Mouse (Mus musculus): ENCODE results near the gene Larp1.

The Larp1 gene

DNA sequence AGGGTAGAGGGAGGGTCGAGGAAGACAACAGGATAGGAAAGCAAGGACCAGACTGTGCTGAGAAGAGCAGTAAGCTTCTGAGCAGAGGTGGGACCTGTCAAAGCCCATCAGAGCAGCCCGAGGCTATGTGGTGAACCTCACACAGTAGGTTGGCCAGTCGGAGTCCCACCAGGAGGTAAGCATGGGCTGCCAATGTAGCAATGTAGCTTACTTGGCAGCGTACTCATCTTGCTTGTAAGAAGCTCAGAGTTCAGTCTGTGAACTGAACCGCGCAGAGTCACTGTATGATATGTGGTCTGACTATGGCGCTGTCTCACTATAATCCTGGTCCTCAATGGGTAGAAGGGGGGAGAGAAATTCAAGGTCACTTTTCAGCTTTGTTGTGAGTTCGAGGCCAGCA is 5.7 kb upstream of the Larp1 start:
- no peak for DNase-seq (ENCODE audit: low spot score in 2 of 2)

DNA sequence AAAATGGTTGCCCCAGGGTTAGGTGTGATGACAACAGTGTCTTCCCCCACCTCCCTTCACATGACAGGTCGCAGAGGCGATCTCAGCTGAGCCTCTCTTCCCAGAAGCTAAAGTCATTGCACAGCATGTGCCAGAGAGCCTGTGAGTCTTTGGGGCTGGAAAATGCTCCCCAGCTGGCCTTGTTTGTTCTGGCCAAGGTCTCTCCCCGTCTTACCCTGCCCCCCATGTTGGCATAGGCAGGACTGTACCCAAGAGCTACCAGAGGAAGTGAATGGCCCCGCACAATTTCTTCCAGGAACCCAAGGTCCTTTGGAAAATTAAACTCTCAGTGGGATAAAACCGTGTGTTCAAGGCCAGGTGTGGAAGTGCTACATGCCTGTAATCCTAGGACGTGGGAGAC is 5.1 kb upstream of the Larp1 start:
- DNase-seq (ENCODE audit: low spot score in 2 of 2), result no peak

DNA sequence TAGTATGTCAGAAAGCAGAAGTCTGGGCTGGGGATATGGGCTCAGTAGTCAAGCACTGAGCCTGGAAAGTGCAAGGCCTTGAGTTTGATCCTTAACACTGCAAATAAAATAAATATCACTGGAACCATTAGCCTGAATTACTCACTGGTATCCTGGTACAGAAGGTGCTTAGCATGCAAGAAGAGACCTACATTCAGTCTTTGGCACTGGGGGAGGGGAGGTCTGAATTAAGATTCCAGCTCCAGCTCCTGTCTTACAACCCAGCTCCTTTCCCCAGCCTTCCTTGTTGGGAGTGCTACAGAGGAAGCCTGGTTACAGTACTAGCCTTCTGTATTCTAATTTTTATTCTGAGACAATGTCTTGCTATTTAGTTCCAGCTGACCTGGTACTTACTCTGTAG is 3.8 kb upstream of the Larp1 start:
- no peak for DNase-seq (ENCODE audit: low spot score in 2 of 2)

DNA sequence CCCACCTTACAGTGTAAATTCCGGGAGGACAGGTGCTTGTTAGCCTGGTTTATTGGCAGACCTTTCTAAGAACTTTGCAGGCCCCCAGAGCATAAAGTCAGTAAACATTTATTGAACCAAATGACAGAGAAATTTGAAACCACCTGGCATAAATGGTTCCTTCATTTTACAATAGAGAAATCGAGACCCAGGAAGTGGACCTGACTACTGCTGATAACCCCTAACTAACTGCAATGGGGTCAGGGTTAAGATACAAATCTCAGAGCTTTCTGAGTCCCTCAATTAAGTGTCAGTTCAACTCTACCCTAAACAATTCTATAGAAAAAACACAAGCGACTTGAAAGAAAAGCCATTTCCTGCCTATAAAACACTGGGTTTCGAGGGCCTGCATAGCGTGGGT is 851 bp upstream of the Larp1 start:
- no peak for DNase-seq (ENCODE audit: low spot score in 2 of 2)

DNA sequence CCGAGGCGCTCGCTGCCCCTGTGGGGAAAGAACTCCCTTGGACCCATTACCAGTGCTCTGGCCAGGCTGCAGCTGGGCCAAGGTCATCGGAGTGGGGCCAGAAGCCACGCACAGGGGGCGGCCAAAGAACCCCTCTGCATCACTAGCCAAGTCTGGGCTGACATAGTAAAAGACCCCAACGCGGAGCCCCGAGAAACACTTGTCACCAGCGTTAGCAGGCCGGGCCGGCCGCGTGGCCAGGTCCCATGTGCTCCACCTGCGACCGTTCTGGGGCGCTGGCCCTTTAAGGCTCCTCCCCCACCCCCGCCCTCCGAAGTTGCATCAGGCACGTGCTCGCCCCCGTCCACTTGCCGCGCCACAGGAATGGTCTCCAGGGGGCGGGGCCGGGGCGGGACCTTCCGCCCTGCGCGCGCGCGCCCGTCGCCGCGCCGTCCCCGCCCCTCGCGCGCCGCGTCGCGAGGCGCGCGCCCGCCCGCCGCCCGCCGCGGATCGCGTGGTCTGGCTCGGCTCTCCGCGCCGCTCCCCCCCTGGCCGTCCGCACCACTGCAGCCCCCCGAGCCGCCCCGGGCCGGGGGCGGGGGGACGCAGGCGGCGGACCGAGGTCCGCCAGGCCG is 320 bp upstream of the Larp1 start:
- DNase-seq (ENCODE audit: low spot score in 2 of 2), result peak; percentile 78 to 83

DNA sequence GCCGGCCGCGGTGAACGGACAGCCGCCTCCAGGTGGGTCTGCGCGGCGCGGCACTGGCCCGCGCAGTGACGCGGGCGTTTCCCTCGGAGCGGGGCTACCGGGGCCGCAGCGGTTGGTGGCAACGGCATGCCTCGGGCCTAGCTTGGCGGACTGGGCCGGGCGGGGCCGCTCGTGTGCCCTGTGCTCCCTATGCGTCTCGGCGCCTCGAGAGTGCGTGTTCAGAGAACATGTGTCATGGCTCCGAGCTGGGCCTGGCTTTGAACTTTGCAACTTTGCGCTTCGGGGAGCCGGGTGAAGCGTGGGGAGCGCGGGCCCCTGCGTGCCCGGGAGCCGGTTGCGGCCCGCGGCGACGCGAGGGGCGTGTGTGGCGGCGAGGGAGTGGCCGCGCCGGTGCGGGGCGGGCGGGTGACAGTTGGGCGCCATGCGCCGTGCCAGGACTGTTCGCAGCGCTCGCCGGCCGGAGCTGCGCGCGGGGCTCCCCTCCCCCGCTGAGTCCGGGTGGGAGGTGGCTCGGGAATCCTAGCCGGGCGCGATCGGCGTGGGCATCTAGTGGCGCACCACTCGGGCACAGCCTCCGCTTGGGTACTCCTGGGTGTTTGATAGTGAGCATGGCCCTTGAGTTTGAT is 765 bp downstream of the Larp1 start:
- DNase-seq (ENCODE audit: low spot score in 2 of 2), result peak; percentile 45 to 53

DNA sequence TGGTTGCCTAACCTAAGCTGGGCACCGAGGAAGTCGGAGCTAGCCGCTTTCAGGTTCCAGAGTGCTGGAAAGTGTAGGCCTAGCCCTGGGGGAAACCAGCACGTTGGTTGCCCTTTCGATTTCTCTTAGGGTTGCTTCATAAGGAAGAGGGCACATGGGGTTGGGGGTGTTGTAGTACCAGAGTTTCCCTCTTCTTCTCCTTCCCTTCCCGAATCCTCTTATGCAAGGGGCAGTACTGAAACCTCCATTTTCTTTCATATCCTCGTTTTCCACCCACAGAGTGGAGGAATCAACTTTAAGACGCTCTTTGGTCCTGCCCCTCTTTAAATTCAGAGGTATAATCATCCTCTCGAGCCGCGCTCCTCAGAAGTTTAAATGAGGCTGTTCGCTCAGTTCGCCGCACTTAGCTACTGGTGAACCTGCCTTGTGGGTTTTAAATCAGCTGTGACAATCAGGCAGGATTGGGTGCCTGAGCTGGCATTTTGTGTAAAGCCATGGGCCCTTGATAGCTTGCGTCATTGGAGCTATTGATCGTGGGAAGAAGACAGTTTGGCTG is 1.4 kb downstream of the Larp1 start:
- peak; percentile 20 to 44 for DNase-seq (ENCODE audit: low spot score in 2 of 2)

DNA sequence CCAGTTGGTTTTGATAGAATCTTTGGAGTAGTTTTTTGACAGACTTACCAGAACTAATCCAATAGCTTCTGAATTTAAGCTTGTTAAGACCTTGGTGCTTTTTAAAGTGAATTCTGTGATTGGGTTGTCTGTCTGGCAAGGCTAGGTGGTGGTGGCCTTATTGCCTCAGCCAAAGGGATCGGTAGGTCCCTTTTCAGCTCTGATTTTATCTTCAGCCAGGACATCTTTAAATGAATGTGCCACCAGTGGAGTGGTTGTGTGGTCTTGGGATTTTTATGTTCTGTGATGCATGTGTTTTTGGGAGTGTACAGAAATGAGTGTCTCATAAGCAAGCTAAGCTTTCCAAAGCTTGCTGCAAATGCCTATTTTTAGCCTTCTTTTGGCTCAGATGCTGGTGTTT is 2.1 kb downstream of the Larp1 start:
- DNase-seq (ENCODE audit: low spot score in 2 of 2), result no peak

DNA sequence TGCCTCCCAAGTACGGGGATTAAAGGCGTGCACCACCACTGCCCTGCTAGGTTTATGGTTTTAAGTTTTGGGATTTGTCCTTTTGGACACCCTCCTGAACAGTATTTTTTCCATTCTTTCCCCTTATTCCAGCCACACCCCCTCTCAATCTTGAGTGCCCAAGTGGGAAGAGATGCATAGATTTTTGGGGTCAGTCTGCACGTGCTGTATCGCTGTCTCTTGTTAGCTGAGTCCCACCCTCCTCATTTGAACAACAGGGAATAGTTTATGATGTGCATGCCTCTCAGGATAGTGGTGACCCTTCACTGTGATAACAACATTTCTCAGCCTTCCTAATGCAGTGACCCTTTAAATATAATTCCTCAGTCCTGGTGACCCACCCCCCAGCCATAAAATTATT is 2.9 kb downstream of the Larp1 start:
- no peak for DNase-seq (ENCODE audit: low spot score in 2 of 2)

DNA sequence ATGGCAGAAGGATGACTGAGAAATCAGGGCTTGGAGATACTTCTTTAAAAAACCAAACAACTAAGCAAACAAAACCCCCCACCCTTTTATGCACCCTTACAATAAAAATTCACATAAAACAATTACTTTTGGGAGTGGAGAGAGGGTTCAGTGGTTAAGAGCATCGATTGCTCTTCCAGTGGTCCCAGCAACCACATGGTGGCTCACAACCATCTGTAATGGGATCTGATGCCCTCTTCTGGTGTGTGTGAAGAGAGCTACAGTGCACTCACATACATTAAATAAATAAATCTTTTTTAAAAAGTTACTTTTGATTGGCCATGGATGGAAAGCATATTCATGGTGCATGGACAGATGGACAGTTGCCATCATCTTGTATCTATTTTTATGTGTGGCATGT is 3.8 kb downstream of the Larp1 start:
- DNase-seq (ENCODE audit: low spot score in 2 of 2), result no peak

DNA sequence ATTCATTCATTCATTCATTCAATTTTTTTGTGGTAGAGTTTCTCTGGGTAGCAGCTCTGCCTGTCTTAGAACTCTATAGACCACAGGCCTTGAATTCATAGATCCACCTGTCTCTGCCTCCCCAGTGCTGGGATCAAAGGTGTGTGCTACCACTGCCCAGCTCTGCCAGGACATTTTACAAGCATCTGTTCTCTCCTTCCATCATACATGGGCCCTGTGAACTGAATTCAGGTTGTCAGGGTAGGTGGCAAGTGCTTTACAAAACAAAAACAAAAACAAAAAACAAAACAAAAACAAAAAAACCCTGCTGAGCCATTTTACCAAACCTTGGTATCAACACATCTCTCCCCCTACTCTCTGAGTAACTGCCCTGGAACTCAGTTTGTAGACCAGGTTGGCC is 4.2 kb downstream of the Larp1 start:
- DNase-seq (ENCODE audit: low spot score in 2 of 2), result no peak

DNA sequence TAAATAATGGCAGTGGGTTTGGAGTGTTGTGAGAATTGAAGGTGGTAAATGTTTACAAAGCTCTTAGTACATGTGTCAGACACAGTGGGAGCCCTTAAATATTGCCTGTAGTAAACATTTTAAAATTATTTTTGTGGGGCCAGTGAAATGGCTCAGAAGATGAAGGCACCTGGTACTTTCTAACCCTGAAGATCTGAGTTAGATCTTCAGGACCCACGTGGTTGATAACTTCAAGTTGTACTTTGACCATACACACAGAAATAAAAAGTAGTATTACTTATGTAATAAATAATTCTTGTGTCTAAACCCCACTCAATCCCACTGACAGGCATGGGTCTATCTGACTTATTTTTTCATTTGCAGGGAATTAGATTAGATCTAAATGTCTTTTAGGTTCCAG is 5.7 kb downstream of the Larp1 start:
- DNase-seq (ENCODE audit: low spot score in 2 of 2), result no peak

DNA sequence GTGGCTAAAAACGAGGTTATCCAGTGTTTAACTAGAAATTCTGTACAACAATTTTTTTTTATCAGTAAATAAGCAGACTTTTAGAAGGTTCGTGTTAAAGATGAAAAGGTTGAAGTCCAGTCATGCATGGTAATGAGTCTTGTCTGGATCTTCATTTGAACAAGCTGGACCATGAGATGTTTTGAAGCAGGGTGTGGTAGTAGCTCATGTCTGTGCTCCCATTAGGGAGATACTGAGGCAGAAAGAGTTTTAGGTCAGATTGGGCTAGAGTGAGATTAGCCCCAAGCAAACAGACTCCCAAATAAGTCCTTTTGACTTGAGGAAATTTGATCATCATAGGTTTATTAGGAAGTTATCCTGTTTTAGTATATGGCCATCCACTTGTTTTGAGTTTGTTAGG is 6.5 kb downstream of the Larp1 start:
- no peak for DNase-seq (ENCODE audit: low spot score in 2 of 2)

DNA sequence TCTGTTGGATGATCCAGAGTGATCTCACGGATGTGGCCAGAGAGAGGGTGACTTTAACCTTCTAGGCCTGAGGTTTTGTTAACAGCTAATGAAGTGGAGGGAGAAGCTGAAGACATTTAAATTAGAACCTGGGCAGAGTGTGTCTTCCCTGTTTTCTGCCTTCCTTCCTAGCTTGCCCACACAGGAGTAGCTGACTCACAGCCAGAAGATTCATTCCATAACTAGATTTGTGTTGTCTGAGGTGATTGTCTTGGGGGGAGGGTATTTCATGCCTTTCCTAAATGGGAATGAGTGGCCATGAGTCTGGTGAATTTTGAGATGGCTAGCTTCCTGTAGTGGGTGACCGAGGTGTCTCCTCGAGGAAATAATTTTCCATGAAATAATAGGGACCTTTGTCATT is 7.5 kb downstream of the Larp1 start:
- DNase-seq (ENCODE audit: low spot score in 2 of 2), result no peak

DNA sequence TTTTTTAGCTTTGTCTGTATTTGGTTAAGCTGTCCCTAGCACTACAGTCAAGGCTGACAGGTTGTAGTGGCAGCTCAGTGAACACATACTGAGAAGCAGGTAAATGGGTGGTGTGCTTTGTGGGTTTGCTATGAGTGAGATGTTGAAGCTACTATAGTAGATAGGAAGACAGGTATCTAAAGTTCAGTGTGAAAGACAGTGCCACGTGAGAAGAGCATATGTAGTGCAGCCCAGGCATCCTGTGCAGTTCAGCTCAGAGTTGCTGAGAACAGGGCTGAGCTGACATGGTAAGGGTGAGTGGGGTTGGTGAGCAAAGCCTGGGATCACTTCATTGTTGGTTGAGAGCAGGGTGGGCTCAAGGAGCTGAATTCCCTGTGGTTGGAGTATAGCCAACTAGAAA is 8.6 kb downstream of the Larp1 start:
- no peak for DNase-seq (ENCODE audit: low spot score in 2 of 2)

DNA sequence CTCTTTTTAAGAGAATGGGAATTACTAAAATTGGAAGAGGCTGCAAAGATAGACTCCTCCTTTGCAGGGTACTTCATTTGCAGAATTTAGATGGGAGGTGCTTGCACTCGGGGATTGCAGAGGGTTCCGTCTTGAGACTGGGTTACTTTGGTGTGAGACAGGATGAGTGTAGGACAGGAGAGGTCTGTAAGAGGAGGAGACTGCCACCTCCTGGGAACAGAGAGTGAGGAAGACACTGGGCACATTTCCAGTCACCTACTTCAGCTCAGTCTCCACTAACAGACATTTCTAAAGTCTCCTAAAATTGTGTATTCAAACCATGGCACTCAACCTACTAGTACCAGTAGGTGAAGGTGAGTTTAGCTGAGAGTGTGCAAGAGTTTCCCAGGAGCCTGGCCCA is 9.4 kb downstream of the Larp1 start:
- DNase-seq (ENCODE audit: low spot score in 2 of 2), result no peak

DNA sequence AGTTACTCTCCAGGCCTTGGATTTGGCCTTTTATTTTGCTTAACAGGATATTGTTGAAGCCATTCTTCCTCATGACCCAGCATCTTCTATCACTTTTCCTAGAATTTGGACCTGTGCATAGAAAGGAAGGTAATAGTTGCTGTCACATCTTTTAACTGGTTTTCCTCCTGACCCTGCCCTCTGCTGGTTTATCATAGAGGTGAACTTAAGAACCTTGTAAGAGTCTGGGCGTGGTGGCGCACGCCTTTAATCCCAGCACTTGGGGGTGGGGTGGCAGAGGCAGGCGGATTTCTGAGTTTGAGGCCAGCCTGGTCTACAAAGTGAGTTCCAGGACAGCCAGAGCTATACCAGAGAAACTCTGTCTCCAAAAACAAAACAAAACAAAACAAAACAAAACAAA is 9.8 kb downstream of the Larp1 start:
- peak in 1 of 2 experiments; percentile 26 for DNase-seq (ENCODE audit: low spot score in 2 of 2)

DNA sequence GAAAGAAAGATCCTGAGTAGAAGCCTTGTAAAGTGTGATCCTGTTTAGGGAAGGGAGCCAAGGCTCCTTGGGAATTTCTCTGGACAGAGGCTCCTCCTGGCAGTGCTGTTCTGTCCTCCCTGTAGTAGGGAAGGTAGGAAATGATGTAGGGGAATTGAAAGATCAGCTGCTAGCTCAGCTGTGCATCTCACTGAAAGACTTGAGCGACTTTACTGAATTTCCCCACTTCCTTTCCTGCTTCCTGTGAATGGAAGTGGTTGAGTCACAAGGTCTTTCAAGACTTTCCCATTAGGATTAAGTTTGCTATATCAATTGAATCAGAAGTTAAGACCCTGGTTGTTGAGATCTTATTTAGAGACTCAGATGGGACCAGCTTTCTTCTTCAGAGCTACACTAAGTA is 12.2 kb downstream of the Larp1 start:
- no peak for DNase-seq (ENCODE audit: low spot score in 2 of 2)

DNA sequence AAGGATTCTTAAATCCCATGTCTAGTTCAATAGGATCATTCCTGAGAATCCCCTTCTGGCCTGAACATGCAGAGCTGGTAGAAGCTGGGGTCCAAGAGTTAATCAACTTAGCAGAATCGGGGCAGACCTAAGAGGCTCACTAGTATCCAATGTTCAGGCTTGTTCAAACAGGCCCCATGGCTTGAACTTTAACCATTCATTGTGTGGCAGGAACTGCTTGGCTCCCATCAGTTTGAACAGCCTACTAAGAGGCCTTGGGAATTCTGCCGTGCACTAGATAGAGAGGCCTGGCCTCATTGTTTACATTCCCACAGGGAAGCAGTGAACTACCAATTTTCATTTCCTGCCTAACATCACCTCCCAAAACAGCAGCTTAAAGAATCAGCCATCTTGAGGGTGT is 12.8 kb downstream of the Larp1 start:
- no peak for DNase-seq (ENCODE audit: low spot score in 2 of 2)

DNA sequence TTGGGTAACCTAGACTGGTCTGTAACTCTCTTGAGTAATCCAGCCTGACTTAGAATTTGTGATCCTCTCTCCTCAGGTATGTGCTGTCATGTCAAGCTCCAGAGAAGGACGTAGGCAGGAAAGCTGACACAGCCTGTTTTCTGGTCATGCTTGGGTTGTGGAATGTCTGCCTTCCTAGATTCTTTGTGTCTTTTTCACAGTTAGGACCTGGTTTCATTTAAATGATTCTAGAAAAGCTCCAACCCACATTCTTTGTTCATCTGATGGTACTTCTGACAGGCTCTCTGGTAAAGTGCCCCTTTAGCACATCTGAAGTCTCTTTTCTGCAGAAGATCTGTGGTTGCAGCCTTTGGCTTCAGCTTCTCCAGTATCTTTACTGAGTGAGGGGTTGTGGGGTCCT is 15.4 kb downstream of the Larp1 start:
- DNase-seq (ENCODE audit: low spot score in 2 of 2), result no peak

DNA sequence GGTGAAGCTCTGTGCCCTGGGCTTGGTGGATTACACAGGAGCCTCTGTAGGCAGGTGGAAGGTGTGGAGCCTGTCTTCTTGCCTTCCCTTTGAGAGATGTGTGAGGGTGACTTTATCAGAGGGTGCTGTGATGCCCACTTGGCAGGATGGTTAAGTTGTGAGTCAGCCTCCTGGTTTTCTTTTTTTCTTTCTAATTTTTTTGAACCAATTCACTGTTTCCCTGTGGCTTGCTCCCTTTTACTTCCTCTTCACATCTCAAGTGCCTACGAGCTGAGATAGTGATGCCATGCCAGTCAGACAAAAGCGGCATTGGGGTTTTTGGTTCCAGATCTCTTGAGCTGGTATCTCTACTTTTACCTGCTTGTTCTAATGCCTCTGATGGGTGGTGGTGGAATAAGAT is 15.8 kb downstream of the Larp1 start:
- no peak for DNase-seq (ENCODE audit: low spot score in 2 of 2)

DNA sequence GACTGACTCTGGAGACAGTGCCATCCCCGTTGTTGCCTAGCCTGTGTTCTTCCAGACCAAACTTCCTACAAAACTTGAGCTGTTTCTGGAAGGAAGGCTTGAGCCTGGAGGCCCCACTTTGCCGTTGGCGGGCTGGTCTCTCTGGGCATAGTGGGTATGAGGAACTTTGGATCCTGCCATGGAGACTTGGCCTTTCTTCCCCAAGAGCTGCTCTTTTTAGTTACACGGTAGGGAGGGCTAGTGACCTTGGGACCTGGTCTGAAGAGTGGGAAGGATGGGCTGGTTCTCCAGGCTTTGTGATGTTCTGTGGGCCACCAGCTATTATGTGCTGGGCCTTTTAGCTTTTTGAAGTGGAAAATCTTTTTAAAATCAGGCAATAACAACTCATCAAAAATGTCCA is 17.0 kb downstream of the Larp1 start:
- no peak for DNase-seq (ENCODE audit: low spot score in 2 of 2)

DNA sequence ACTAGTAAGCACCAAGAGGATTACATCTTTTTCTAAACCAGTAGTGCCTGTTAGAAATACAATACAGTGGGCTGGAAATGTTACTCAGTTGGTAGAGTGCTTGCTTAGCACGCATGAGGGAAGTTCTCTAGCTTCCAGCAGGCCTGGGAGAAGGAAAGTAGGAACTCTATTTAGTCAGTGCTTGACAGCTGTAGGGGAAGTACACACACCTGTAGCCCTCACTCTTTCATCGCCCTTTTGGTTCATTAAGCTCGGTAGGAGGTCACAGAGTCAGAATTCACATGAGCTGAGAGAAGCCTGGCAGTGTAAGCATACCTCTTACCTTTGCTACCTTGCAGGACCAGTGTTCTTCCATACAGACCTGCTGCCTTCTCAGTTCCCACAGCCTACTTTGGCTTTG is 17.5 kb downstream of the Larp1 start:
- DNase-seq (ENCODE audit: low spot score in 2 of 2), result no peak

DNA sequence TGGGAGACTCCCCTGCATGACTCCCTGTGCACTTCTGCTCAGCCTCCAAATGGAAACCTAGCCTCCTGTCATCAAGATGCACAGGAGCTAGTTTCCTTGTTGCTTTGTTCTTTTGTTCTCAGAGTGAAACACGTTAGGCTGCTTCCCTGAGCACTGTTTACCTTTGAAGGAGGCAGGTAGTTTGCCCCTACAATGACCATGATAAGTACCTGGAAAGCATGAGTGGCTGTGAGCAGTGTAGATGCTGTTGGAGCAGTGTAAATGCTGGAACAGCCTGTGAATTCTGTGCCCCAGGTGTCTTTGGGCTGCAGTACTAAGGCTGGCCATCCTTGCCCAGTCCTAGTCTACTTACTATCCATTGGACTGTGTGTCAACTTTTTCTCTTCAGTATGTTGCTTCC is 18.0 kb downstream of the Larp1 start:
- DNase-seq (ENCODE audit: low spot score in 2 of 2), result no peak
